Mouse (Mus musculus) spleen, adult 2 months (tissue): Measurements from ENCODE around the gene Catsperg1.

Experiments used
- CTCF ChIP-seq: fragments of 200-500 bp; IDR thresholded peaks from 2 replicates; pipeline ENCODE4 v1.5.1; 2011; ENCODE audit warnings: mild to moderate bottlenecking, inconsistent platforms; ENCODE audit not compliant: insufficient read depth, insufficient read length, insufficient replicate concordance; ENCODE audit errors: extremely low read depth
- POLR2A ChIP-seq: fragments of 200-500 bp; IDR thresholded peaks from 2 replicates; pipeline ENCODE4 v1.6.1; 2011; ENCODE audit warnings: low read depth, low read length, inconsistent platforms

- TF ChIP-seq CTCF: no peak
- no peak for TF ChIP-seq POLR2A
Measured at GRCm38 (mm10) chr7:29236593-29236992, 22.8 kb upstream of the Catsperg1 start.
